Mouse (Mus musculus): ENCODE measurements around the gene Large1. TPM values are rescaled to one million over a fixed set of nuclear protein-coding genes. Genes with fewer than 3 reads are reported as not detected.

Gene Large1
- polyA plus RNA-seq, 1 experiment from 2014 or later: 5.0 TPM

DNA sequence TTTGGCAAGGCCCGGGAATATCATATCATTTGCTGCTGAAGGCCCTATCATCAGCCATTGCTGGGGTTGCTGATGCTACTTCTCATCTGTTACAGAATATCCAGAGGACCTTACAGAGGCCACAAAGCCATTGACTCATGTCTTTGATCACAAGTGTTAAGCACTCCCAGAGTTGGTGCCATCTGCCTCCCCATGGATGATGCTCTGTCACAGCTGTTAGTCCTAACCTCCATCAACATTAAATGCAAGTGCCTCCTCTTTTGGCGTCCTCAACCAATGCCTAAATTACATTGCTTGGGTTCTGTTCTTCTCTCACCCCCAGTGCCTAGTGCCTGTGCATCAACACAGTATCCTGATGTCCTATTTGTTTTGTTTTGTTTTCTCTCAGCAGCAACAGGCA is 551.8 kb downstream of the Large1 start:
- Histone ChIP-seq H3K9ac (replicated peaks; ENCODE audit: low read length) (no peak overlapping the region), H3K27me3 (ENCODE audit: insufficient read depth, low read length) (no peaks in the 10 kb centered on the region), H3K27ac (ENCODE audit: low read length) (no peak overlapping the region), H3K4me1 (ENCODE audit: insufficient read depth, low read length) (no peaks in the 10 kb centered on the region), H3K4me2 (replicated peaks; ENCODE audit: low read depth, low read length) (no peak overlapping the region), H3K9me3 (ENCODE audit: low read length) (no peaks in the 10 kb centered on the region), H3K4me3 (ENCODE audit: low read length) (no peak overlapping the region), H3K36me3 (ENCODE audit: insufficient read depth, low read length) (no peaks in the 10 kb centered on the region)
- 68% methylated on average over 2 of the region's 2 CpGs for WGBS
- no peak for ATAC-seq (ENCODE audit: low FRiP score, low TSS enrichment)

DNA sequence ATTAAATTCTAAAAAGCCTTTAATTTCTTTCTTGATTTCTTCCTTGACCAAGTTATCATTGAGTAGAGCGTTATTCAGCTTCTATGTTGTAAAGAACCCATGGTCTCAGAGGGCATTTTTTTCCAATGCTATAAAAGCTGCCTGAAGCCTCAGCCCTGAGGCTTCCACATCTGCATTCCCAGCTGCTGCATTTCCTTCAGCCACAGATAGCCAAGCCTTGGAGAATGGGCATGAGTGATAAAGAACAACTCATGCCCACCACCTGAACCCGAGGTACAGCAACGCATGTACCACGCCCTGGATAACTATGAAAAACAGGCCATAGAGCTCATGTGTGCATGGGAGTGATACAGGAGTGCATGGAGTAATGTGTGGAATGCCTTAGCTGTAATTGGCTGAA is 572.7 kb downstream of the Large1 start:
- H3K4me1 ChIP-seq (ENCODE audit: insufficient read depth, low read length): no peaks in the 10 kb centered on the region
- ATAC-seq (ENCODE audit: low FRiP score, low TSS enrichment): no peak
- H3K27me3 ChIP-seq (ENCODE audit: insufficient read depth, low read length): no peaks in the 10 kb centered on the region
- H3K9me3 ChIP-seq (ENCODE audit: low read length): no peaks in the 10 kb centered on the region
- 89% methylated on average over 4 of the region's 4 CpGs for WGBS
- no peak overlapping the region for H3K4me3 ChIP-seq (ENCODE audit: low read length)
- no peaks in the 10 kb centered on the region for H3K36me3 ChIP-seq (ENCODE audit: insufficient read depth, low read length)
- no peak overlapping the region for H3K4me2 ChIP-seq (replicated peaks; ENCODE audit: low read depth, low read length)
- H3K27ac ChIP-seq (ENCODE audit: low read length): no peak overlapping the region
- no peak overlapping the region for H3K9ac ChIP-seq (replicated peaks; ENCODE audit: low read length)

DNA sequence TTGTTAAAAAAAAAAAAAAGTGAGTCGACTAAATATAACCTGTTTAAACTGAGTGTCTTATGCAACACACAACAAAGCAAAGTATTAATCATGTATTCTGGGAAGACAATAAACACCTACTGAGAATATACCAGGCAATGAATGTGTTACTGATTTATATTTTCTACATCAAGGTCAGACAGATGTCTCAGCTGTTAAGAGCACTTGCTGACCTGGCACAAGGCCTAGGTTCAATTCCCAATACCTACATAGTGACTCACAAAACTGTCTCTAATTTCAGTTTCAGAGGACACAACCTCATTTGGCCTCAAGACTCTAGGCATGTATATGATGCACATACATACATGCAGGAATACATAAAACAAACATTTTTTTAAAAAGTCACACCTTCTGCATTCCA is 575.5 kb downstream of the Large1 start:
- 87% methylated on average over 1 of the region's 1 CpGs for WGBS
- Histone ChIP-seq H3K4me1 (ENCODE audit: insufficient read depth, low read length) (no peaks in the 10 kb centered on the region), H3K4me2 (replicated peaks; ENCODE audit: low read depth, low read length) (no peak overlapping the region), H3K36me3 (ENCODE audit: insufficient read depth, low read length) (no peaks in the 10 kb centered on the region), H3K9me3 (ENCODE audit: low read length) (no peaks in the 10 kb centered on the region), H3K4me3 (ENCODE audit: low read length) (no peak overlapping the region), H3K27ac (ENCODE audit: low read length) (no peak overlapping the region), H3K27me3 (ENCODE audit: insufficient read depth, low read length) (no peaks in the 10 kb centered on the region), H3K9ac (replicated peaks; ENCODE audit: low read length) (no peak overlapping the region)
- ATAC-seq (ENCODE audit: low FRiP score, low TSS enrichment): no peak

DNA sequence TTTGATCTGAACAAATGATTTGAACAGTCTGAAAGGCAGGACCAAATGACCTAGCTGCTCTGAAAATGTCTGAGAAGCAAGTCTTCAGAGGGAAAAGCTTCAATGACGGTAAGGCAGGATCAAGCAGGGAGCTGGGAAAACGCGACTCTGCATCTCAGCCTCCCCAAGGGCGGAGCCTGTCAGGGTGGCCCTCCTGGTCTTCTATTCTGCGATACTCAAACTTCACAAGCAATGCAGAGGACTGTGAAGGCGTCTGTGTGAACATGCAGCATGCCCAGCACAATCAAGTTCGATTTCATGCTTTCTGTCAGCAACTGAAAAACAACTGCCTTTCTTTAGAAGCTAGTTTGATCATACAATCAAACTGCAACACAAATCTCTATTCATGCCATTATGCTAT is 586.6 kb downstream of the Large1 start:
- Histone ChIP-seq H3K4me3 (ENCODE audit: low read length) (no peak overlapping the region), H3K9me3 (ENCODE audit: low read length) (no peaks in the 10 kb centered on the region), H3K27ac (ENCODE audit: low read length) (0 out of 2 replicates have a peak overlapping the region, but pooled peaks have one; percentile 14), H3K4me2 (replicated peaks; ENCODE audit: low read depth, low read length) (no peak overlapping the region), H3K4me1 (ENCODE audit: insufficient read depth, low read length) (0 out of 2 replicates have a peak, but pooled peaks cover 8% of the 10 kb centered on the region), H3K27me3 (ENCODE audit: insufficient read depth, low read length) (no peaks in the 10 kb centered on the region), H3K36me3 (ENCODE audit: insufficient read depth, low read length) (no peaks in the 10 kb centered on the region), H3K9ac (replicated peaks; ENCODE audit: low read length) (no peak overlapping the region)
- ATAC-seq (ENCODE audit: low FRiP score, low TSS enrichment): no peak
- WGBS: 35% methylated on average over 7 of the region's 7 CpGs

DNA sequence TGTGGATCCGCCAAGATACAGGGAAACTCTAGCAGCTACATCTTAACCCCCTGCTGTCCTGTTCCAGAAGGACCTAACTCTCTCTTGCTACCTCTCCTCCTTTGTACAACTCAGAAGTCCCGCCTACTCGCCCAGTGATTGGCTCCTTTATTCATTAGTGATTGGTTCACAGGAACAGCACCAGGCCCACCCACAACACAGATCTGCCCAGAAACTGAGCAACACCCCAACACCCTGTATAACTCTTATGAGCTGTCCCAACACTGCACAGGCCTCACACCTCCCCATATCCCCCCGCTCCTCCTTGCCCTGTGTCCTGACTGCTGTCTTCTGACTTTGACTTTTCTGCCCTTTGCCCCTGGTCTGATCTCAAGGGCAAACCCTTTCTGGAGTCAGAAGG is 587.6 kb downstream of the Large1 start:
- no peak overlapping the region for H3K4me3 ChIP-seq (ENCODE audit: low read length)
- H3K27me3 ChIP-seq (ENCODE audit: insufficient read depth, low read length): no peaks in the 10 kb centered on the region
- H3K27ac ChIP-seq (ENCODE audit: low read length): no peak overlapping the region
- no peaks in the 10 kb centered on the region for H3K36me3 ChIP-seq (ENCODE audit: insufficient read depth, low read length)
- WGBS: 79% methylated on average over 4 of the region's 4 CpGs
- no peak for ATAC-seq (ENCODE audit: low FRiP score, low TSS enrichment)
- 0 out of 2 replicates have a peak, but pooled peaks cover 8% of the 10 kb centered on the region for H3K4me1 ChIP-seq (ENCODE audit: insufficient read depth, low read length)
- H3K4me2 ChIP-seq (replicated peaks; ENCODE audit: low read depth, low read length): no peak overlapping the region
- H3K9ac ChIP-seq (replicated peaks; ENCODE audit: low read length): no peak overlapping the region
- H3K9me3 ChIP-seq (ENCODE audit: low read length): no peaks in the 10 kb centered on the region

Small RNA genes within 50 kb of the gene (microRNA-seq; reads per million reads assigned to microRNA genes)
- 0.47 reads per million for gene Mir28b
